Mouse (Mus musculus): ENCODE results near the gene Dnaaf5. TPM values are rescaled to one million over a fixed set of nuclear protein-coding genes. Genes with fewer than 3 reads are reported as not detected.

Dnaaf5 gene
- 21.3 TPM for total RNA-seq (2023)

DNA sequence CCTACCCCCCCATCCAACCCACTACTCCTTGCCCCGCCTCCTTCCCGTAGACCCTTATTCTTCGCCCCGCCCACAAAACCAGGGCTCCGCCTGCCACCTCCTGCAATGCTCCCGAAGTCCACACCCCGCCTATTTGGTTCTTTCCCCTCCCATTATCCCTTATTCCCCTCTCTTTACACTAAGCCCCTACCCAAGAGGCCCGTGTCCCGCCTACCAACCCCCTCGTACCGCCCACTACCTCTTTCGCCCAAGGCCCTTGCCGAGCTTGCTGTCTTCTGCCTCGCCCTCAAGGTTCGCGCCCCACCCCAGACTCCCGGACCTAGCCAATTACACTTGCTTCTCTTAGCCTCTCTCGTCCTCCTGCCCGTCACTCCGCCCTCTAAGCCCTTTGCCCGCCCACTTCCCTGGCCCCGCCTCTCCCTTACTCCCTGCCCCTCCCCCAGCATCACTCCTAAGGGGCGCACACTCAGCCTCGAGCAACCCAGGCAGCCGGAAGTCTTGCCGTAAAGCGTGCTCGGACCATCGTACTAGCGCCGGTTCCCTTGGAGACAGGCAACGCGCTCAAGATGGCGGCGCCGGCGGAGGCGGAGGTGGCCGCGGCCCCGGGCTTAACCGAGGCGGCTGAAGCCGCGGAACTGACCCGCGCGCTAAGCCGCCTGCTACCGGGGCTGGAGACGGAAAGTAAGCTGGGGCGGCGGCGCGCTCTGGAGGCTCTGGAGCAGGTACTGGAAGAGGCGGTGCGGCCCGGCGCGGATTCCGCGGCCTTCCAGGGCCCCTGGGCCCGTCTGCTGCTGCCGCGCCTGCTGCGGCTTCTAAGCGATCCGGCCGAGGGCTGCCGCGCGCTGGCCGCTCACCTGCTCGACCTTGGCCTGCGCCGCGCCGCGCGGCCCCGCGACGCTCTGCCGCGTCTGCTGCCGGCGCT lies at the start of gene Dnaaf5, which contains the start of gene Prkar1b:
Dnaaf5 (plus strand) TSS at position 543 of the 922 bp plus-strand sequence.
Prkar1b (minus strand) TSS at position 321 of the 922 bp plus-strand sequence.

DNA sequence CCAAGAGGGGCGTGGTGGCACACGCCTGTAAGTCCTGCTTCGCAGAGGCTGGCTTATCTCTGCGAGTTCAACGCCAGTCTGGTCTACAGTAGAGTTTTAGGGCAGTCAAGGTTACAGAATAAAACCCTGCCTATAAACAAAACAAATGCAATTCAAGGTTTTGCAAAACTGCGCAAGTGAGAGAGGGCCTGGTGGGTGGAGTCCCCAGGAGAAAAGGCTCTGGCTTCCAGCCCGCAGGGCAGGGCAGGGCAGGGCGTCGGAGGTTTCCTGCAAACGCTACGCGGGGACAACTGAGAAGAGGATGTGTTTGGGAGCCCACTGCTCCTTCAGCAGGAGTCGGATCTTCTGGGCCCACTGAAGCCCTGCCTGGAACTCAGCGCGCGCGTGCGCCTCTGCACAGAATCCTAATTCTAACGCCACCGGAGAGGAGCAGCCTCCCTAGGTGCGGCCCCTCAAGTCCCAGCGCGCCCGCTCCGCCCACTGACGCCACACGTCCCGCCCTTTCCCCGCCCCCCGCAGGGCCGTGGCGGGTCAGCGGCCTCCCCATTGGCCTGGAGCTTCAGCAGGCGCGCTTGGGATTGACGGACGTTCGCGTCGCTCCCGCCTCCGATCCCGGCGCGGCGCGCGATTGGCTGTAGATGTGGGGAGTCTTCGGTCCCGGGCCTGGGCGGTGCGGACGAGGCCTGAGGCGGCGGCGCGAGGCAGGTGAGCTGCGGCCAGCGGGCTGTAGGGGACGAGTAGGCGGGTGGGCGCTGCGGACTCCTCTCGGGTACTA lies 50.2 kb downstream of the Dnaaf5 start, which contains the start of gene Sun1:
Sun1 (plus strand) TSS at position 643 of the 775 bp plus-strand sequence.

Other genes with a start within 250 kb of the Dnaaf5 start
- not detected for gene Pdgfa, start 152.9 kb upstream of the Dnaaf5 start, total RNA-seq (2023)
- 2.5 TPM for gene Prkar1b, start 222 bp upstream of the Dnaaf5 start, total RNA-seq (2023)
- 68.1 TPM for gene Sun1, start 50.4 kb downstream of the Dnaaf5 start, total RNA-seq (2023)
- 46.0 TPM for gene Get4, start 102.1 kb downstream of the Dnaaf5 start, total RNA-seq (2023)
- 4.5 TPM for gene Adap1, start 175.4 kb downstream of the Dnaaf5 start, total RNA-seq (2023)
- gene Cox19, start 201.2 kb downstream of the Dnaaf5 start, total RNA-seq (2023): 20.9 TPM
- not detected for gene Cyp2w1, start 202.4 kb downstream of the Dnaaf5 start, total RNA-seq (2023)
- 27.5 TPM for gene Gpr146, start 227.5 kb downstream of the Dnaaf5 start, total RNA-seq (2023)

All from CD4-positive naive resting alpha-beta T cell, adult 57 days (primary cell).